Mouse (Mus musculus) small intestine, adult 2 months (tissue): ENCODE results near the gene Angpt4. TPM values are rescaled to one million over a fixed set of nuclear protein-coding genes. Genes with fewer than 3 reads are reported as not detected.

Experiments
- H3K27ac ChIP-seq: fragments of 200-500 bp; 2 replicates; pipeline ENCODE4 v1.5.1; 2012; ENCODE audit warnings: low read depth, low read length, control low read depth, inconsistent platforms; ENCODE audit not compliant: insufficient read depth
- H3K27me3 ChIP-seq: fragments of 200-500 bp; 2 replicates; pipeline ENCODE4 v1.6.1; 2012; ENCODE audit warnings: mild to moderate bottlenecking, moderate library complexity, low read length, inconsistent platforms; ENCODE audit not compliant: control insufficient read depth, insufficient read depth
- H3K36me3 ChIP-seq: fragments of 200-500 bp; 2 replicates; pipeline ENCODE4 v1.6.1; 2012; ENCODE audit warnings: mild to moderate bottlenecking, low read length, control low read depth, inconsistent platforms; ENCODE audit not compliant: control insufficient read depth, insufficient read depth
- H3K4me1 ChIP-seq: fragments of 200-500 bp; 2 replicates; pipeline ENCODE4 v1.6.1; 2012; ENCODE audit warnings: low read length, inconsistent platforms, mixed read lengths; ENCODE audit not compliant: control insufficient read depth, insufficient read depth, insufficient read length
- H3K4me3 ChIP-seq: fragments of 200-500 bp; 2 replicates; pipeline ENCODE4 v1.5.1; 2012; ENCODE audit warnings: low read depth, mild to moderate bottlenecking, control low read depth, inconsistent platforms, low read length, moderate library complexity
- CTCF ChIP-seq: fragments of 200-500 bp; IDR thresholded peaks from 2 replicates; pipeline ENCODE4 v1.5.1; 2012; ENCODE audit warnings: low read depth, mild to moderate bottlenecking, control low read depth, inconsistent platforms, low read length, moderate library complexity, mixed read lengths; ENCODE audit not compliant: insufficient replicate concordance, insufficient read length; ENCODE audit errors: extremely low read depth
- POLR2A ChIP-seq: fragments of 200-500 bp; IDR thresholded peaks from 2 replicates; pipeline ENCODE4 v1.6.1; 2012; ENCODE audit warnings: low read depth, mild to moderate bottlenecking, control low read depth, inconsistent platforms, low read length, moderate library complexity
- WGBS: fragments of 180-500 bp; shearing (Covaris S2); methylation state at CpG from one replicate; pipeline ENCODE4 v1.1.7; 2018; 5-methylcytosine and 5-hydroxymethylcytosine counted together
- polyA plus RNA-seq: library from polyadenylated mRNA; depleted of rRNA; stranded (reverse); fragments of >200 nt; gene quantifications from 2 replicates; pipeline ENCODE4 v1.2.3, GENCODE M21; 2012

Gene Angpt4
- polyA plus RNA-seq, 1 experiment, result 0.15 TPM

DNA sequence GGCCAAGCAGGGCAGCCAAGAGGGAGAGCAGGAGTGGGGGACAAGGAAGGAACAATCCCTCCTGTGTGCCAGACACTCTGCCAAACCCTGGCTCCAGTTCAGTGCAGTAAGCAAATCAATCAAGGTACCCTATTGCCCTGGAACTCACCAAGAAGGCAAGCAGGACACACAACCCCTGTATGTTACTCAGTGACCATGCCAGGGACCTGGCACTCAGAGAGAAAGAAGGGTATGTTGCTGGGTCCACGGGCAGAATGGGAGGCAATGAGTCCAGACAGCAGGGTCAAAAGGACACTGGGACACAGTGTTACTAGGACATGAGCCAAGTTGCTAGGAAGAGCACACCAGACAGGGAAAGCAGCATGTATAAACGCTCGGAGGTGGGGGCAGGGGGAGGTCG is 14.7 kb downstream of the Angpt4 start:
- Histone ChIP-seq H3K27ac (no peak overlapping the region), H3K36me3 (no peaks in the 10 kb centered on the region), H3K4me3 (no peak overlapping the region), H3K4me1 (no peaks in the 10 kb centered on the region), H3K27me3 (no peaks in the 10 kb centered on the region)
- TF ChIP-seq POLR2A, result no peak
- no peak for TF ChIP-seq CTCF
- WGBS, result 13% methylated on average over 4 of the region's 4 CpGs

DNA sequence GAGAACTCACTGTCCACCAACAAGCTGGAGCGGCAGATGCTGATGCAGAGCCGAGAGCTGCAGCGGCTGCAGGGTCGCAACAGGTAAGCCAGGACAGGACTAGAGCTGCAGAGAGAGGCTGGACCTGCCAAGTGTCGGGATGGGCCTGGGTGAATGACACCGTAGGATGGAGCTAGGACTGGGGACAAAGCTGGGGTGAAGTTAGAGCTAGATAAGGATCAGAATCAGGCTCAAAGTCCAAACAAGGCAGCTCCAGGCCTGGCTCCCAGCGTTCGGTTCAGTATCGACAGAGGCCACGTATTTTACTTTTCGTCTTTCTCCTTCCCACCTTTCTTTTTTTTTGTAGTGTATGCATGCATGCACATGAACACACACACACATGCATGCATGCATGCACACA is 16.1 kb downstream of the Angpt4 start:
- Histone ChIP-seq H3K36me3 (no peaks in the 10 kb centered on the region), H3K4me1 (no peaks in the 10 kb centered on the region), H3K27me3 (no peaks in the 10 kb centered on the region), H3K27ac (no peak overlapping the region), H3K4me3 (no peak overlapping the region)
- TF ChIP-seq CTCF (no peak), POLR2A (no peak)
- 53% methylated on average over 11 of the region's 11 CpGs for WGBS

DNA sequence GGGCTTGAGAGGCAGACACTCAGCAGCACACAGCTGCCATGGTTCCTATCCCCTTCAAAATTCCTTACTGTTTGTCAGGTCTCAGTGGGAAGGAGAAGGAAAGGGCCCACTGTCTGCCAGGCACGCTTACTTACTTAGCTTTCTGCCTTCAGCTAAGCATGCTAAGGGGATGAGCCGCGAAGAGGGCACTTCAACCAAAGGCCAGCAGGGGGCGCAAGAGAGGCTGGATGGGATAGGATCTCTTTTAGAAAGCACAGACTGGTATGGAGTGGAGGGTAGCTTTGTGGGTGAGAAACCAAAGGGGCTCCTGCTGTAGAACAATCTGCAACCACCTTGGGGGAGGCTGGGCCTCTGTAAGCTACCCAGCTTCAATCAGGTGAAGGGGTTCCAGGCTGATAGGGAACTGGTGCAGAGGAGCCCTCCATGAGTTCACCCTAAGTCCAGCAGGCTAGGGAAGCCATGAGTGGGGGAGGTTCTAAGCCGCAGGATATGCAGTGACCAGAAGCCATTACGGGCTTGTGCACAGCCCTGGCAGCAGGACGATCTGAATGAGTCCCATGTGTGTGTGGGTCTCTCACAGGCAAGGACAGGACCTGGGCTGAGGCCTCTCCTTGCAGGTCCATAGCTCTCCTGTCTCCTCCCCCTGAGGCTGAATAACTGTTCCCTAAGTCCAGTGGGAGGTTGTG is 19.5 kb downstream of the Angpt4 start:
- H3K36me3 ChIP-seq, result no peaks in the 10 kb centered on the region
- 28% methylated on average over 7 of the region's 7 CpGs for WGBS
- no peak for TF ChIP-seq POLR2A
- peak; percentile 97 for TF ChIP-seq CTCF

DNA sequence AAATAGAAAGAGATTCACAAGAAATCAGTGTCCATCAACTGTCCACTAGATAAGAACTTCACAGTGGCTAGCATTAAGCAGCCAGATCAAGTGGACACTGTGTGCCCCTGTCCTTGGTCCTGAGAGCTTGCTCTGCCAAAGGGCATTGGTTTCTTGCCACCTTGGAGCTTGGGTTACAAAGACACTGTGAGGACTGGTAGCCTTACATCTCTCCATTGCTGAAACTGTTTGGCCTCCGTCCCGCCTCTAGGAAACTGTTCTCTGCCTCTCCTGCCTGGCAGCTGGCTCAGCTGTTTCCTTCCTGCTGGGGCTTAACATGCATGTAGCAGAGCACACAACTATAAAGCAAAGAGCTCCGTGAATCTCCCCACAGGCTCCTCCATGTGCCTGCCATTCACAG is 26.9 kb downstream of the Angpt4 start:
- WGBS, result 59% methylated on average over 3 of the region's 3 CpGs
- TF ChIP-seq CTCF (no peak), POLR2A (no peak)
- H3K4me3 ChIP-seq, result no peak overlapping the region

More for the DNA sequence above, 19.5 kb downstream of the Angpt4 start:
- Histone ChIP-seq H3K27me3 (no peaks in the 10 kb centered on the region), H3K4me1 (no peaks in the 10 kb centered on the region), H3K4me3 (no peak overlapping the region), H3K27ac (no peak overlapping the region)

DNA sequence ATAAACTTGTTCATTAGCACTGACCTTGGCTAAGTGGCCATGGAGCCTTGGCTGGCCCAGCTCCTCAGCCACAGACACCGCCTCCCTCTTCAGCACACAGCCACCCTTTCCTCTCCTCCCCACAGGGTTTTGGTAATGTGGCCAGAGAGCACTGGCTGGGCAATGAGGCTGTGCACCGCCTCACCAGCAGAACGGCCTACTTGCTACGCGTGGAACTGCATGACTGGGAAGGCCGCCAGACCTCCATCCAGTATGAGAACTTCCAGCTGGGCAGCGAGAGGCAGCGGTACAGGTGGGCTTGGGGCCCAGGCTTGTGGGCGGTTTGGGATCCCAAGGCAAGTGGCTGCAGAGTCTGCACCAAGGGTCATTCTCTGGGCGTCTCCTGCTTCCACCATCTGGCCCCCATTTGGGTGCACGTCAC is 27.8 kb downstream of the Angpt4 start:
- no peaks in the 10 kb centered on the region for H3K27me3 ChIP-seq

More for the DNA sequence above, 26.9 kb downstream of the Angpt4 start:
- H3K27me3 ChIP-seq, result no peaks in the 10 kb centered on the region
- H3K27ac ChIP-seq, result no peak overlapping the region
- H3K36me3 ChIP-seq, result no peaks in the 10 kb centered on the region
- no peaks in the 10 kb centered on the region for H3K4me1 ChIP-seq

DNA sequence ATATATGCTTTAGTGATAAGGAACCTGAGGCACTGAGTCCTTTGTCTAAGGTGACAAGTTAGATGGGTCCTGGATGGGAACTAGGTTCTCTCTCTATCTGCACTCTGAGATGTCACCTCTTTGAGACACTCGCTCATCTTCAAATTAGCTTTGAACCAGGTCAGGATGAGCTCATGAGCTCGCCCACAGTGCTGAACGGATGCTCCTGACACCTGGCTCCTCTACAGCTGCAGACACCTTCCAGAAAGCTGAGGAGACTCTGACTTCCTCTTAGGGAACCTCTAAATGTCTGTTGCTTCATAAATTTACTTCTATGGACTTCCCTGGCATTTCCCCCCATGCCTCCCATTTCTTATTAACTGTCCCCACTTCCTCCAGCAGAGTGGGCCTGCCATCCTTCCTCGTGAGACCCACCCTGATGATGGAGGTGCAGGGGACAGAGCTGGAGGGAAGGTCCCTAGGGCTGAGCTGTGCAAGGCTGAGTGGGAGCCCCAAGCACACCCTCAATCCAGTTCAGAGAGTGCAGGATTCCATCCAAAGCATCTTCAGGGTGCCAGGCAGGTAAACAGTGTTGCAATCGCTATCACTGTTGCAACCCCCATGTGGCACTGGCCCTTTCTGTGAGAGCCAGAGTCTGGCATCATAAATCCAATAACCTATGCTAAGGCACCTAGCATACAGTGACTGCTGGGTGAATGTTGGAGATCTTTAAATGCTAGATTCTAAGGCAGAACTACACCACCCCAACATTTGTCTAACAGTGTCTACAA is 28.8 kb downstream of the Angpt4 start:
- TF ChIP-seq CTCF, result no peak
- no peak for TF ChIP-seq POLR2A
- H3K36me3 ChIP-seq, result no peaks in the 10 kb centered on the region
- H3K27me3 ChIP-seq, result no peaks in the 10 kb centered on the region
- H3K4me1 ChIP-seq, result no peaks in the 10 kb centered on the region
- no peak overlapping the region for H3K4me3 ChIP-seq
- 62% methylated on average over 5 of the region's 5 CpGs for WGBS
- H3K27ac ChIP-seq, result no peak overlapping the region

More for the DNA sequence above, 27.8 kb downstream of the Angpt4 start:
- Histone ChIP-seq H3K36me3 (no peaks in the 10 kb centered on the region), H3K4me1 (no peaks in the 10 kb centered on the region), H3K4me3 (no peak overlapping the region), H3K27ac (no peak overlapping the region)
- TF ChIP-seq CTCF (no peak), POLR2A (no peak)
- WGBS, result 63% methylated on average over 11 of the region's 11 CpGs

DNA sequence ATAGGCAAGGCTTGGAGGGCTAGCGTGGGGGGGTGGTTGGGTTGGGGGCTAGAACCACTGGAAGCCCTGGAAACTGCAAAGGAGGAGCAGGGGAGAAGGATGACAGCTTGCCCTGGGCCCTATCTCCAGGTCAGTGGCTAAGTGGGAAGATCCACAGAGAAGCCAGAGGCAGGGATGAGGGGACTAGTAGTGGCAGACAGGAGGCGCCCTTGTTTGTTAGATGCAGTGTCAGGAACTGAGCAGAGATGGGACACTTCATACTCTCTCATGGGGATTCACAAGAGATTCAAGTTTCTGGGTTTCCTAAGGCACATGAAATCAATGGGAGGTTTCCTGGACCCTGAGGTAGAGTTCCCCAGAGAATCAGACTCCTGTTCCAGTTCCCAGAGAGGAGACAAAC is 30.3 kb downstream of the Angpt4 start:
- Histone ChIP-seq H3K27ac (no peak overlapping the region), H3K36me3 (no peaks in the 10 kb centered on the region), H3K27me3 (no peaks in the 10 kb centered on the region), H3K4me1 (no peaks in the 10 kb centered on the region), H3K4me3 (no peak overlapping the region)
- WGBS, result 48% methylated on average over 2 of the region's 2 CpGs
- TF ChIP-seq CTCF (peak; percentile 61; the same call in 1 of the 2 replicates), POLR2A (no peak)
